Mouse (Mus musculus) cortical plate, adult 2 months (tissue): ENCODE data around the gene Kcnc4.

Source experiments
- CTCF ChIP-seq: fragments of 200-500 bp; IDR thresholded peaks from 2 replicates; pipeline ENCODE4 v1.5.1; 2011; ENCODE audit warnings: mild to moderate bottlenecking, control low read depth, low read length; ENCODE audit not compliant: insufficient read depth; ENCODE audit errors: extremely low read depth
- POLR2A ChIP-seq: fragments of 200-500 bp; IDR thresholded peaks from 2 replicates; pipeline ENCODE4 v1.6.1; 2011; ENCODE audit warnings: mild to moderate bottlenecking, low read length, control low read depth; ENCODE audit not compliant: insufficient read depth; ENCODE audit errors: extremely low read depth

DNA sequence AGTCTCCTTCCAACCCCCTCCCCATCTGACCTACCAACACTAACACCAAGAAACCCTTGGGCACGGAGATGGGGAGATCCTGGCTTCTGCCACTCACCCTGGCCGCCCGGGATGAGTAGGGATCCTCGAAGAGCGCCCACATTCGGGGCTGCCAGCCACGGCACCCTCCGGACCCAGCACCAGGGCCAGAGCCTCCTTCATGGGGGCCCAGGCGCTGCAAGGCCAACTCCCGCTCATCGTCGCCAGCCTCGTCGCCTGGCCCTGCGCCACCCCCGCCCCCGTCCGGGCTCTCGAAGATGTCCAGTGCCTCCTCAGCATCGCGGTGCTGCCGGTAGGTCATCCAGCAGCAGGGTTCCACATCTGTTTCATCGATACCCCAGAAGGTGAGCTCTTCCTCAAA is 1.2 kb downstream of the Kcnc4 start:
- TF ChIP-seq POLR2A (no peak), CTCF (no peak)
